Mouse (Mus musculus) yolk sac, embryonic 10.5 days (tissue): ENCODE measurements around the gene Gm45233.

ENCODE experiments used
- DNase-seq: peaks from one replicate; pipeline ENCODE4 v3.0.0-alpha.2; 2017; ENCODE audit warnings: low spot score

Gm45233 gene

DNA sequence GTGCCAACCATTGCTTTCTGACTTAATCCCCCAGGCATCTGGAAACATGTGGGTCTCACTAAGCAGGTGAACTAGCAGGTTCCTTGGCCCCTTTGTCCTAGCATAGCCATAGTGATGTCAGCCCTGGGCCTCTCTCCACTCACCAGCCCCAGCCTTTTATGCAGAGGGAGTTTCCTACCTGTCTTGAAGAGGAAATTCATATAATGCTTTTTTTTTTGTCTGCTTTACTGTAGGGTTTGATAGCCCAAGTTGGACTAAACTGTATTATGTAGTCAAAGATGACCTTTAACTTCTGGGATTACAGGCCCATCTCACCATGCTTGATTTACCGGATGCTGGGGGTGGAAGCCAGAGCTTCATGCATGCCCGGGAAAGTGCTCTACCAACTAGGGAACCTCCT is 5.9 kb downstream of the Gm45233 start:
- DNase-seq = no peak

DNA sequence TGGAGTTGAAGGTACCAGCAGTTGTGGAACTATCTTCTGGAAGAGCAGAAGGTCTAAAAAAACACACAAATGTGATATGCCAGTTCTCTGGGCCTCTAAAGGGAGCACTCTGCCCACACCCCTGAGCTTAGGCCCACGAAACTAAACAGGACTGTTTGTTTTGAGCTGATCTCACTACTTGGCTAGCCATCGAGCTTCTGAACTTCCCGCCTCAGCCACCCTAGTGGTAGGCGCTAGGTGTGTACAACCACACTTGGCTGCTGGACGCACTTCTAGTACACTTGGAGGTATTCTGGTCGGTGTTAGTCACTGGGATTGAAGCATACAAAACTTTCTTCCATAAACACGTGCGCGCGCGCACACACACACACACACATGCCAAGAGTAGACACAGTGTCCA is 7.8 kb downstream of the Gm45233 start:
- DNase-seq = no peak

DNA sequence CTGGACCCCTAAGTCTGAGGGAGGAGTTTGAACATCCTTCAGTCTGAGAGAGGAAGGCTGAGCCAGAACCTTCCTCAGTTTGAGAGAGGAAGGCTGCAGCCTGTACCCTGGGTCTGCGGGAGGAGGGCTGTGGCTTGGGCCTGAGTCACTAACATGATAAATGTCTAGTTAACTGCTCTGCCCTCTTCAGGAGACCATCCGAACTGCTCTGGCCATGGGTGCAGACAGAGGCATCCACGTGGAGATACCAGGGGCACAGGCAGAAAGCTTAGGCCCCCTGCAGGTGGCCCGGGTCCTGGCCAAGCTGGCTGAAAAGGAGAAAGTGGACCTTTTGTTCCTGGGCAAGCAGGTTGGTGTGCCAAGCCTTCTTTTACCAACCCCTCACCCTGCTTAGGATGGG is 8.7 kb downstream of the Gm45233 start:
- no peak for DNase-seq

DNA sequence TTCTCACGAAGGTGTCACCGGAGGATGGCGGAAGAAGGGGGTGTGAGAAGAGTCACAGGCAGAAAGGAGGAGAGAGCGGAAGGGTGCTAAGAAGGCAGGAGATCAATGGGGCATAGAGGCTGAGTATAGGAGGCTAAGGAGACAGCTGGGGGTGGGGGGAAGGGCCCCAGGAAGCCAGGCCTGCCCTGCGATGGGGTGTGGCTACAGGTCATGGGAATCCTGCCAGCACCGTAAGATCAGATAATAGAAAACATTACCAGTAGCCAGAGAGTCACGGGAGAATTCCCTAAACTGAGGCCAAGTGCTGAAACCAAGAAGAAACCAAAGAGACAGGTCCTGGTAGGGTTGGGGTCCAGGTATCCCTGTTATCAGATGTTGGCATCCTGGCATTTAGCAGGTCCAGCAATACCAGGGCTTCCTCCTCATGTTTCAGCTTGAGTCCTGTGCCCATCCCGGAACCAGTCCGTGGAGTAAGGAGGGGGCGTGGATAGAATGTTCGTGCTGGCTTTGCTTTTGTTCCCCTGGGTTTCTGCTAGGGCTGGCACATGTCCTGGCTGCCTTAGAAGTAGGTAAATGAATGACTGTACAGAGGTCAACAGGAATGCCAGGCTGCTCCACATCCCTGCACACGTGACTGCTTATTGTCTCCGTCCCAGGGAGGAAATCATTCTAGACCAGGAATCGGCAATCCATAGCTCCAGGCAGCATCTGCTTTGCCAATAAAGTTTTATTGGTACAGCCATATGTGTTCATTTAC is 9.8 kb downstream of the Gm45233 start:
- DNase-seq = no peak

DNA sequence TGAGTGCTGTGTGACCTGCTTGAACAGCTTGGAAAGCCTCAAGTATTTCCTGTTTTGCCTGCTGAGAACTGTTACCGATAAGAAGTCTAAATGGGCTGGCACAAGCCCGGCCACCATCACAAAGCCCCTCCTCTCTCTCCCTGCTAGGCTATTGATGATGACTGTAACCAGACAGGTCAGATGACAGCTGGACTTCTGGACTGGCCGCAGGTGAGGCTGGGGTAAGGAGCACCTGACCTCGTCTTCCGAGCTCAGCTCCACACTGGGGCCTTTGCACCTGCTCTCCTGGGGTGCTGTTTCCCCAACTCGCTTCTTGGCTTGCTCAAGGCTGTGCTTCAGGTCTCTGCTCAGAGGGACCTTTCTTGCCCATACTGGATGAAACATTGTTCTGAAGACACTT is 10.4 kb downstream of the Gm45233 start:
- peak; percentile 71 for DNase-seq

GRCm38 (mm10) chr7:43462851-43463250 is 18.9 kb downstream of the Gm45233 start, which contains the start of gene Vsig10l:
Vsig10l (plus strand) TSS chr7:43463151.
- DNase-seq = no peak

DNA sequence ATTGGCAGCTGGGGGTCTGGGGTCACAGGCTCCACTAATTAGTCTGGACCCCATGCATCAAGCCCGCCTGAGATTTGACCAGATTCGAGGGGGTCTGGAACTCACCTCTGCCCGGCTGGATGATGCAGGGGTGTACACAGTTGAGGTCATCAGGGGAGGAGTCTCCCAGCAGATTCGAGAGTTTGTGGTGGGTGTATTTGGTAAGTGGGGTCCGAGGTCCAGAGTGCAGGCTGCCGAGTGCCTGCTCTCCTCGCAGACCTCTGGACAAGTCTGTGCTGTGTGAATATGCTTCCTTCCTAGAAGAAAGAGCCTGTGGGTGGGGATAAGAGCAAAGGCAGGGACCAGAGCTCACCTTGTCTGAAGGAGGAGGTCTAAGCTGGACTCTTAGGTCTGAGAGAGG is 20.0 kb downstream of the Gm45233 start:
- DNase-seq = no peak

GRCm38 (mm10) chr7:43464864-43465343 is 21.0 kb downstream of the Gm45233 start:
- DNase-seq = no peak

GRCm38 (mm10) chr7:43465344-43466098 is 21.6 kb downstream of the Gm45233 start:
- DNase-seq = peak; percentile 91

GRCm38 (mm10) chr7:43466099-43466694 is 22.3 kb downstream of the Gm45233 start:
- DNase-seq = peak; percentile 73

DNA sequence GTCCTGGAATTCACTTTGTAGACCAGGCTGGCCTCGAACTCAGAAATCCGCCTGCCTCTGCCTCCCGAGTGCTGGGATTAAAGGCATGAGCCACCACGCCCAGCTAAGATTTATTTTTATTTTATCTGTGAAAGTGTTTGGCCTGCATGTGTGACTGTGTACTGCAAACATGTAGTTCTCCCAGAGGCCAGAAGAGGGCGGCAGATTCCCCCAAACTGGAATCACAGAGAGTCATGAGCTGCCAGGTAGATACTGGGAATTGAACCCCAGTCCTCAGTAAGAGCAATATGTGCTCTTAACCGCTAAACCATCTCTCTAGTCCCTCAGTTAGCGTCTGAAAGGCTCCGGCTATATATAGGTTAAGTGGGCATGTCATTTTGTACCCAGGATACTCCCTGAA is 26.4 kb downstream of the Gm45233 start:
- no peak for DNase-seq

DNA sequence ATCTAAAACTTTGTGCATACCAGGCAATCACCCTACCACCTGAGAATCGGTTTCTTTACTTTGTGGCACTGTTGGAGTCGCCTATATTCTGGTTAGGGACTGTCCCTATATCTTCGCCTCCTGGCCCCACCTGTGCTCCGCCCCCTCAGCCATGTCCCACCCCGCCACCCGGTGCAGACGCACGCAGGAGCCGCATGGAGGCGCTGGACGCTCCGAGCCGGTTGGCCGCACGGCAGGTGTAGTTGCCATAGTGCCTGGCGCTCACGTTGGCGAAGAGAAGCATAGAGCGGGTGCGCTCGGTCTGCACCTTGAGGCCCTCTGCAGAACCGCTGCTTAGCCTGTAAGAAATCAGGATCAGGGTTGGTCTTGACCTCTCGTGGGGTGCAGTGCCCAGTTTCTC is 31.8 kb downstream of the Gm45233 start:
- DNase-seq = no peak

- DNase-seq = no peak
These were observed 32.4 kb downstream of the Gm45233 start for GRCm38 (mm10) chr7:43476376-43476775.

- DNase-seq = no peak
These were observed 37.3 kb downstream of the Gm45233 start for GRCm38 (mm10) chr7:43481191-43481590.

GRCm38 (mm10) chr7:43482090-43482716 is 38.3 kb downstream of the Gm45233 start:
- no peak for DNase-seq

DNA sequence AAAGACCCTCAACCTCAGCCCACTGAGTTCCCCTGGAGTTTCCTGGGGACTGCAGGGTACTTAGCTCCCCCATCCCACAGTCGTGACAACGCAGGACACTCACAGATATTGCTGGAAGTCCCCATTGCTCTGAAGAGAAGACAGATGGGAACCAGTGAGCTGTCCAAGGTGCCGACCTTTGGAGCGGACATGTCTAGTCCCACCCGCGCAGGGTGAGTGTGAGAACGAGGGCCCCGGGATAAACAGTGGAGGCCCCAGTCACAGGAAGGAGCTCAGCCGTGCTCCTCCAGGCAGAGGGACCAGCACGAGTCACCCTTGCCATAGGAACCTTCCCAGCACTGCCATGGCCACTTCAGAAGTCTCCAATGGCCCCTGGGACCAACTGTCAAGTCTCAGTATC is 39.3 kb downstream of the Gm45233 start:
- peak; percentile 22 for DNase-seq

- no peak for DNase-seq
These were observed 44.7 kb downstream of the Gm45233 start for GRCm38 (mm10) chr7:43488646-43489045.

DNA sequence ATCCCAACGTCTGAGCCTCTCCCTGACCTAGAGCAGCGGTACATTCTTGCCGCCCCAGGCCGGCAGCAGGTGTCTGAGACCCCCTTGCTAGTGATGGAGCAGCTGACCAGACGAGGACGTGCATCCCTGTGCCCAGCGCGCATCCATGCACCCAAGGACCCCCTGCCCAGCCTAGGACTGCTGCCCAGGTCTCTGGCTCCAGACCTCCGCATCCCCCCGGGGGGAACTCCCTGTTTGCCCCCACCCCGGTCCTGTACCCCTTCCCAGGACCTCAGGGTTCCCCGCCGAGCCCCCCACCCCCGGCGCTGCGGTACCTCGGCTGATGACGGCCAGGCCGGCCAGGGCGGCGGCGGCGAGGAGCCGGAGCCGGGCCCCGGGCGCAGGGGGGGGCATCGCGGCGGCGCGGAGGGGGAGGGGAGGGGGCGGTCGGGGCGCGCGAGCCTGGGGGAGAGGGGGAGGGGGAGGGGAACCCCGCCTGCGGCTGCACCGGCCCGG is 45.8 kb downstream of the Gm45233 start, which contains the start of gene Iglon5:
Iglon5 (minus strand) TSS at position 445 of the 495 bp plus-strand sequence.
- DNase-seq = no peak

DNA sequence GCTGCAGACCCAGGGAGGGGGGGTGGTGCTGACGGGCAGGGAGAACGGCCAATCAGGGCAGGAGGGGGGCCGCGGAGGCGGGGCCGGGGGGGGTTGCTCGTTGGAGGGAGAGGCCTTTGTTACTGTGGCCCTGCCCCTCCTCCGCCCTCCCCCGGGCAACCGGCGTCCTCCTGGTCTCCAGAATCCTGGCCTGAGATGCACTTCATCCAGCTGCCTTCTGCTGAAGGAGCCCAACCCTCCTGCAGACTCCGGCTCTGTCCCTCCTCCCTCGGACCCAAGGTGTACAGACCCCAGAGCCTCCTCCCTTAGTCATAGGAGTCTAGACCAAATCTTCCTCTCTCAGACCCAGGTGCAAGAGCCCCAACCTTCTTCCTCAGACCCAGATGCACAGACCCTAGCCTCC is 46.3 kb downstream of the Gm45233 start:
- peak; percentile 39 for DNase-seq

DNA sequence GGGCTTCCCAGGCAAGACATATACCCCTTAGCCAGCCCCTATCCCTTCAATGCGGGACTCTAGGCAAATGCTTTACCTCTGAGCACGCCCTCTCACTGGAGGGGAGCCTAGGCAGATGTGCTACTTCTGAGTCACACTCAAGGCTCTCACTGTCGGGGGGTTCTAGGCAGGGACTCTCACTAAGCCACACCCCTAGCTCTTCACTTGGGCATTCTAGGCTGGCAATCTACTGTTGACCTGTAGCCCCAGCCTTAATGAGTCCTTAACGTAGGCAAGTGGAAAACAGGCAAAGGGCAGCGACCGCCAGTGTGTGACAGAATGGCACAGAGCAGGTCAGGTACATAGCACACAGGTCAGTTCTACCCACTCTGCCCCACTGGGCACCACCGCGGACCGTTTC is 46.9 kb downstream of the Gm45233 start:
- no peak for DNase-seq

DNA sequence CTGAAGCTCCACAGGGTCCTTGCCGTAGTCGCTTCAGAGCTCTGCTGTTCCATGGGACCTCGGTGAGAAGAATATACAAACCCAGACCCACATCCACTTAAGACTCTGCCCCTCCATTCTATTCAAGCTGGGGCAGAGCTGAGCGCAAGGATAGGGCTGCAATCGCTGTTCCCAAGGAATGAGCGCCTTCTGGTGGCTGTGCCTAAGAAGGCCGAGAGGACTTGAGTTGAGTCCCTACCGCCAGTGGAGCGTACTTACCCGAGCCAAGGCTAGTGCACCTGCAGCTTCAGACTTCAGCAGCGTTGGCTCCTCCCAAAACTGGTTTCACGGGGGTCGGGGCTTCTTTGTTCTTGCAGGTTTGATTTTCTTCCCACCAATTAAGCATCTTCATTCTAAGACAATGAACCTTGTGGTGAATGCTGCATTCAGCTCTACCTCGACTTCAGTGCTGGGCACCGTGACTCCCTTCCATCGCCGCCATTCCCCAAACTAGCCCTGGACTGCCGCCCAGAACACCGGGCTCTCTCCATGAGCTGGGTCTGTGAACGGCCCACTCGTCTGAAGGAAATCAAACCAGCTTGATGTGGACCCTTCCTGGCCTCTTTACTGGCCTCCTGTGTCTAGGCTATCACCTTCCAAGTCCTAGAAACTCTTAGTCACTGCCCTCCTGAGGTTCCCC is 51.6 kb downstream of the Gm45233 start:
- DNase-seq = no peak
